Mouse (Mus musculus) kidney, adult 9 months (tissue): ENCODE measurements around the gene 1700003E16Rik.

Source experiments
- DNase-seq: peaks from one replicate; pipeline ENCODE4 v3.0.0; 2022

Gene 1700003E16Rik

DNA sequence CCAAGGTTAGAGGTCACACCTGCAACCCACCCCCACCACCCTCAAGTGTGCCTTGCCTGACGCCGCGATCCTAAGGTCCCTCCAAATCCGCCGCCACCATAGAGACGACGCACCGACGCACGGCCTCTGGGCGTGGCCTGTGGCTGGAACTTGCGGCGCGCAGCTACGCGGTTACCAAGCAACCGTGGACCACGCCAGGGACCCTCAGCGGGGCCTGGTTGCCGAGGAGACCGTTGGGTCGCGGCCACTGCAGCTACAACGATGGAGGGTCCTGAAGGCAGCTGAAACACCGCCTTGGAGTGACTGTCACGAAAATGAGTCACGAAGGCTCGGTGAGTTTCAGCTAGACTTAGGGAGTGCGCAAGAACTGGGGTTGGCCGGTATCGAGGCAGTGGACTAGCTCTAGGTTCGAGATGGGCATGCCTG lies at the start of gene 1700003E16Rik, which contains the start of gene Wdr54:
Gene 1700003E16Rik (plus strand): TSS at position 146 of the 426 bp plus-strand sequence.
Gene Wdr54 (minus strand): TSS at position 139 of the 426 bp plus-strand sequence.
- DNase-seq: peak; percentile 40

DNA sequence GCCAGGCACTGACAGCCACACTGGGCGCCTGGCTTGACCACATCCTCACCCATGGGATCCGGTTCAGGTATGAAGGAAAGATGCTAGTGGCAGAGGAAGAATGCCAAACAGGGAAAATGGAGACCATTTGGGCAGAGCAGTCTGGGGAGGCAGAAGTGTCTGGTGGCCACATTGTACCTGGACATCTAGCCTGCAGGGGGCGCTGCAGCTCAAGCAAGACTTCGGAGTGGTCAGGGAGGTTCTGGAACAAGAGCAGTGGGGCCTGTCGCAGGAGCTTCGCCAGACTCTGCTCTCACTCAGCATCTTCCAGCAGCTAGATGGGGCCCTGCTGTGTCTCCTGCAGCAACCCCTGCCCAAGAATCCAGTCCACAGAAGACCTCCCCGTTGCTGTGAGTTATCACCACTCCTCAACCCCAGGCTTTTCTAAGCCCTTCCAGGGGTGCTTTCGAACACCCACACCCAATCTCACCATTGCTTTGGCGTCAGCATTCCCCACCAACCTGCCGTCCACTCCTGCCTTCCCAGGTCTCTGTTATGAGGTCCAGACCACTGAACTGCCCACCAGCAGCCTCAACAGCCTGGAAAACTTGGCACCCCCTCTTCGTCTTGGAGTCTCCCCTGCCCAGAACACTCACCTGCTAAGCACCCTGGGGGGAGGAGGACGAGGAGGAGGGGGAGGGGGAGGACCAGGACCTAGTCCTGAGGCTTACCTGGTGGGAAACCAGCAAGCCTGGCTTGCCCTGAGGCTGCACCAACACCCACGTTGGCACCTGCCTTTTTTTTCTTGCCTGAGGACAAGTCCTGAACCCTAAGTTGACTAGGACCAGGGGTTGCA lies 48.4 kb upstream of the 1700003E16Rik start:
- peak; percentile 84 for DNase-seq

DNA sequence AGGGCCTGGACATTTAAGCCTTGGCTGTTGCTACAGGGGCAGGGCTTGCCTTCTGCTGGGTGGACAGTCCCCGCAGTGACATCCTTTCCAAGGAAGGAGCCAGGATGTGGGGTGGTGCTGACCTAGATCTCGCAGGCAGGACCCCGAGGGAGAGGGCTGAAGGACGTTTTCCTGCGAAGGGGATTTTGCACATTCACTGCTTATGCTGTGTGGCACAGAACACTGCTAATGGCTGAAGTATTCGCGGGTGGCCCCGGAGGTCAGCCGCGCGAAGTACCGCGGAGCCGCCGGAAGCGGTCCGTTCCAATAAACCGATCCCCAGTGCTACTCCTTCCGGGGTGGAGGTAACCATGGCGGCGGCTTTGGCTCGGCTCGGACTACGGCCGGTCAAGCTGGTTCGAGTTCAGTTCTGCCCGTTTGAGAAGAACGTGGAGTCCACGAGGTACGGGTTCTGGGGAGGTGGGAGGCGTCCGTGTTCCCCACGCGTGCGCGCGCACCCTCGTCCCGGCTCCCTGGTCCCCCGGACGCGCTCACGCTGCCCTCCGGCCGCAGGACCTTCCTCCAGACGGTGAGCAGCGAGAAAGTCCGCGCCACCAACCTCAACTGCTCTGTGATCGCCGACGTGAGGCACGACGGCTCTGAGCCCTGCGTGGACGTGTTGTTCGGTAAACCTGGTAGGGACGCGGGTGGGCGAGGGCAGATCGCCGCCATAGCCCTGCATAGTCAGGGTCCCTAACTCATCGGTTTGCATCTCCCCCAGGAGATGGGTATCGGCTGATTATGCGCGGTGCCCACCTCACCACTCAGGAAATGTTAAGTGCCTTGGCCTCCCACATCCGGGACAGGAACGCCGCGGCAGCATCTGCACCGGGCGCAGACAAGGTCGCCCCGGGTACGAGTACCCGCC lies 47.2 kb upstream of the 1700003E16Rik start, which contains the start of gene Mrpl53:
Gene Mrpl53 (plus strand): TSS at position 279 of the 907 bp plus-strand sequence.
- DNase-seq: peak; percentile 85

DNA sequence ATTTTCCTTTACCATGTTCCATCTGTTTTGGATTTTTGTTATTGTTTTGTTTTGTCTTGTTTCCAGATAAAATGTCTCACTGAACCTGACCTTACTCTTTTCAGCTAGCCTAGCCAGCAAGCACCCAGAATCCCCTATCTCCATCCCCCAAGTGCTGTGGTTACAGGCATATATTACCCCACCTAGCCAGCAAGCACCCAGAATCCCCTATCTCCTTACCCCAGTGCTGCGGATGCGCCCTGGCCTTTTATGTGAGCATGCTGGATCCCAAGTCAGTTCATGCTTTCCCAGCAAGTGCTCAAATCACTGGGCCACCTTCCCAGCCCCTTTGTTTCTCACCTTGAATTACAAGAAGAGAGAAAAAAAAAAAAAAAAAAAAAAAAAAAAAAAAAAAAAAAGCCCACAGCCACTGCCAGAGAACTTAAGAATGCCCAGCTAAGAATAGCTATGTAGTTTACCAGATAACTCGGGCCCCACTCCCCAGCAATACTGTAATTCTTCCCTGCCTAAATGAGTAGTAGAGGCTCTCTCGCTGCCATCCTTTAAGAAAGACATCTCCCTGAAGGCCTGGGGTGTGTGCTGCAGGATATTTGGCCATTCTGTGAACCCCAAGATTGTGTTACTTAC lies 44.6 kb upstream of the 1700003E16Rik start:
- no peak for DNase-seq

DNA sequence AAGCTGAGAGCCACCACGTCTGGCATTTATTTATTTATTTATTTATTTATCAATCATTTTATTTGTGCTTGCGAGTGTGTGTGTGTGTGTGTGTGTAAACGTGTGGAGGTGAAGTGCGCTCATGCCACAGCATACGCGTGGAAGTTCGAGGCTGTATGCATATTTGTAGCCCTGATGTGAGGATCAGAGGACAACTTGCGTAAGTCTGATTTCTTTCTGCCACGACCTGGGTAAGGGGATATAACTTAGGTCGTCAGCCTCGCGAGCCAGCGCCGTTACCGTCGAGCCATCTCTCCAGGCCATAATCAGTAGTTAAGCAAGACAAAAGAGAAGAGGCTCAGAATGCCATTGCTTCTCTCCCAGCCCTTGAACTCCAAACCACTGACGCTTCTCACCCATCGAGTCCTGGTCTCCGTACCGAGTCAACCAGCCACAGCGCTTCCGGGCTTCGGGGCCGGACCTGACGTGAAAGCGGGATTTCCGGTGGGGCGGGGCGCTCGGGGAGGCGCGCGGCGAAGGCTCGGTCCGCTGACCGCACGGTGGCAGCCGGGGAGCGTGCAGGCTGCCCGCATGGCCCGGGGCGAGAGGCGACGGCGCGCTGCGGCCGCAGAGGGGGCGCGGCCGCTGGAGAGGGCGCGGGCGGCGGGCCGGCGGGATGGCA lies 41.1 kb upstream of the 1700003E16Rik start, which contains the start of gene Mogs:
Gene Mogs (plus strand): TSS at position 486 of the 661 bp plus-strand sequence.
- DNase-seq: peak; percentile 94

DNA sequence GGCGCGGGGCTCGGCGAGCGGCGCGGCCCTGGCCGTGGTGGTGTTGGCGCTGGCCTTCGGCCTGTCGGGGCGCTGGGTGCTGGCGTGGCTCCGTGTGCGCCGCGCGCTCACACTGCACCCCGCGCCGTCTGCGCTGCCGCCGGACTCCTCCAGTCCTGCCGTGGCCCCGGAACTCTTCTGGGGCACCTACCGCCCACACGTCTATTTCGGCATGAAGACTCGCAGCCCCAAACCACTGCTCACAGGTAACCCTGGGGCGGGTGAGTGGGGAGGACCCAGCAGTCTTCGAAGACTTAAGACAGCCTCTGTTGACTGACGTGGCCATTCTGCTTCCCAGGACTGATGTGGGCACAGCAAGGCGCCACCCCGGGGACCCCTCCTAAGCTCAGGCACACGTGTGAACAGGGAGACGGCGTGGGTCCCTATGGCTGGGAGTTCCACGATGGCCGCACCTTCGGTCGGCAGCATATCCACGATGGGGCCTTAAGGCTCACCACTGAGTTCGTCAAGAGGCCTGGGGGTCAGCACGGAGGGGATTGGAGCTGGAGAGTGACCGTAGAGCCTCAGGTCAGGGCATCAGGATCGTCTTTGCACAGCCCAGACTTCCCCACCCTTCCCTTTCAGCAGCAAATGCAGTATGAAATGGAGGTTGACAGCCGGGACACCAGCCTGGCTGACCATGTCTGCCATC lies 40.4 kb upstream of the 1700003E16Rik start:
- no peak for DNase-seq

DNA sequence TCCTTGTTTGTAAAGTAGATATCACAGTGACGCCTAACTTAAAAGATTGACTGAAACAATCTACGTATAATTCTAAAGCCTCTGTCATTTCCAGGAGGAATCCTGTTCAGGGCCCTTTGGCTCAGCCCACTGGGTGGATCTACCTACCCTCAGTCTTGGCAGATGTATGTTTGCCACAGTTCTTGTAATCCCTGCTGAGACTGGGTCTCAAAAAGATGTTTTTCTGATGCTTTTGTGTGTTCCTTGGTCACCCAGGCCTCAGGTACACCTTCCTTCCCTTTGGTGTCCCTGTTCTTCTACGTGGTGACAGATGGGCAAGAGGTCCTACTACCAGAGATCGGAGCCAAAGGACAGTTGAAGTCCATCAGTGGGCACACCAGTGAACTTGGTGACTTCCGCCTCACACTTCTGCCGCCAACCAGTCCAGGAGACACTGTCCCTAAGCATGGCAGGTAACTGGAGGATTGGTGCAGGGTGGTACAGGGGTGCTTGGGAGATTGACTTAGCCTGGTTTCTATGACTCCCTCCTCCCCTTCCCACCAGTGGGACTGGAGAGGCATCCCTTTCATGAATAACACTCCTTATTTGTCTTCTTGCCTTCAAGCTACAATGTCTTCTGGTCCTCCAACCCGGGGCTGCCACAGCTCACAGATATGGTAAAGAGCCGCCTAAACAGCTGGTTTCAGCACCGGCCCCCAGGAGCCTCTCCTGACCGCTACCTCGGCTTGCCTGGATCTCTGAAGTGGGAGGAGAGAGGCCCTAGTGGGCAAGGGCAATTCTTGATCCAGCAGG lies 39.6 kb upstream of the 1700003E16Rik start:
- DNase-seq: no peak

DNA sequence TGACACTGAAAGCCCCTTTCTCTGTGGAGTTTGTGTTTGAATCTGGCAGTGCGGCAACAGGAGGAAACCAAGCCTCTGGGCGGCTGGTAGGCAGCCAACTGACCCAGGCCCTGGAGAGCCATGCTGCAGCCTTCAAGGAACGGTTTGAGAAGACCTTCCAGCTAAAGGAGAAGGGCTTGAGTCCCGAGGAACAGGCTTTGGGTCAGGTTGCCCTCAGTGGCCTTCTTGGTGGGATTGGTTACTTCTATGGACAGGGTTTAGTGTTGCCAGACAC lies 39.1 kb upstream of the 1700003E16Rik start:
- DNase-seq: no peak

DNA sequence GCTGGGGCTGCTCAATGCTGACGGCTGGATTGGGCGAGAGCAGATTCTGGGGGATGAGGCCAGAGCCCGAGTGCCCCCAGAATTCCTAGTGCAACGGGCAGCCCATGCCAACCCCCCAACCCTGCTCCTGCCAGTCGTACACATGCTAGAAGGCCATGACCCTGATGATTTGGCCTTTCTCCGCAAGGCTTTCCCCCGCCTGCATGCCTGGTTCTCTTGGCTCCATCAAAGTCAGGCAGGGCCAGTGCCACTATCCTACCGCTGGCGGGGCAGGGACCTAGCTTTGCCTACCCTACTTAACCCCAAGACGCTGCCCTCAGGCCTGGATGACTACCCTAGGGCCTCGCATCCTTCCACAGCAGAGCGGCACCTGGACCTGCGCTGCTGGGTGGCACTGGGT lies 38.6 kb upstream of the 1700003E16Rik start:
- no peak for DNase-seq

DNA sequence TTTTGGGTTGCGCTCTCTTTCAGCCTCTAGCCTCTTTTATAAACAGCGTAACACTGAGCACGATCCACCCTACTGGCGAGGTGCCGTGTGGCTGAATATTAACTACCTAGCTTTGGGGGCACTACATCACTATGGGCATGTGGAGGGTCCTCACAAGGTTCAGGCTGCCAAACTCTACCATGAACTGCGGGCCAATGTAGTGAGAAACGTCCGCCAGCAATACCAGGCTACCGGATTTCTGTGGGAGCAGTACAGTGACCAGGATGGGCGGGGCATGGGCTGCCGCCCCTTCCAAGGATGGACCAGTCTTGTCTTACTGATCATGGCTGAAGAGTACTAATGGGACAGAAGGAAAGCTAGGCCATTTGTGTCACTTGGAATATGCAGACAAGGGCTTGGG lies 37.8 kb upstream of the 1700003E16Rik start:
- no peak for DNase-seq

DNA sequence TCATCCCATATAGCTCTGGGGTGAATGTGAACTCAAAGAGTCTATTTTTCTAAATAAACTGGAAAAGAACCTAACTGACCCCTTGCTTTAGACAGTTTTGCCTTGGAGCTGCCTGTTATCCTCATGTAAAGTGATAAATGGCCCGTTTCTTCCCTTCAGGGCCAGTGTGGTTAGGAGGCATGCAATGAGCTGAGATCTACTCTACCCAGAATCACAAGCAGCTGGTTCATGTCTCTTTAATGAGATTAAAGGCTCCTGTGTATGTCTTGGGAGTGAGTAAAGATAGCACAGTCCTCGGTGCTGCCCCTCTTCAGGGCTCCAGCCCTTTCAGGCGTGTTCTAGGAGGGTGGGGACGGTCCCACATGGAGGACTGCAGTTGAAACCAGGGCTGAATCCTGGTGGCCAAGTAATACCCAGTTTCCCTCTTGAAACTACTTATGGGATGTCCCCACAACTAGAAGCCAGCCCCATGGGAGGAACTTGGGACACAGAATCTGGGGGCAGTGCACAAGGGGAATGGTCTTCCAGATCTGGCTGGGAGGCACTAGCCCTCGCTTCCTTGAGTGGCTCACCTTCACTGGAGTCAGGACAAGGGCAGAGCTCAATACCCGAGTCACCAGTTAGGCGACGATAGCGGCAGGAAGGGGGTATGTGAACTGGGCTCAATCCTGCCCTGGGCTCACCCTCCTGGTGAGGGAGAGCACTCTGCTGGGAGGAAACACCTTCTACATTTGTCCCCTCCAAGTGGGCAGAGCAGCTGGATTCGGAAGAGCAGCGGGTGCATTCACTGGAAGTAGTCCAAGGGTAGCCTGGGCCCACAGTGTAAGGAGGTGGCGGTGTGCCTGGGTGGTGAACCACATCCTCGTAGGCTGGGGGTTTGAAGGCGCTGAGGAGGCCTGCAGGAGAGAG lies 37.1 kb upstream of the 1700003E16Rik start:
- DNase-seq: no peak

DNA sequence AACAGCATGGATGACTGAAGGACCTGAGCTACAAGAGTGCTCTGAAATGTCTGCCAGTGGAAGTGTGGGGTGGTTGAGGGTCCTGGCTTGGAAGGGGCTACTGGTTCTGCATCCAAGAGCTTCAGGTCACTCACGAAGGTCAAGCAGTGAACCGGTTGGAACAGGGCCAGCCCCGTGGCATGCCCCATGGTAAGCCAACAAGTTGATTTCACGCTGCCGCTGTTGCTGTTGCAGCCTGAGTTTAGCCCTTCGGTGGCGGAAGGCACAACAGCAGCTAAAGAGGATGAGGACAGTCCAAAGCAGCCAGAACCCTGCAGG lies 36.5 kb upstream of the 1700003E16Rik start:
- peak; percentile 55 for DNase-seq

DNA sequence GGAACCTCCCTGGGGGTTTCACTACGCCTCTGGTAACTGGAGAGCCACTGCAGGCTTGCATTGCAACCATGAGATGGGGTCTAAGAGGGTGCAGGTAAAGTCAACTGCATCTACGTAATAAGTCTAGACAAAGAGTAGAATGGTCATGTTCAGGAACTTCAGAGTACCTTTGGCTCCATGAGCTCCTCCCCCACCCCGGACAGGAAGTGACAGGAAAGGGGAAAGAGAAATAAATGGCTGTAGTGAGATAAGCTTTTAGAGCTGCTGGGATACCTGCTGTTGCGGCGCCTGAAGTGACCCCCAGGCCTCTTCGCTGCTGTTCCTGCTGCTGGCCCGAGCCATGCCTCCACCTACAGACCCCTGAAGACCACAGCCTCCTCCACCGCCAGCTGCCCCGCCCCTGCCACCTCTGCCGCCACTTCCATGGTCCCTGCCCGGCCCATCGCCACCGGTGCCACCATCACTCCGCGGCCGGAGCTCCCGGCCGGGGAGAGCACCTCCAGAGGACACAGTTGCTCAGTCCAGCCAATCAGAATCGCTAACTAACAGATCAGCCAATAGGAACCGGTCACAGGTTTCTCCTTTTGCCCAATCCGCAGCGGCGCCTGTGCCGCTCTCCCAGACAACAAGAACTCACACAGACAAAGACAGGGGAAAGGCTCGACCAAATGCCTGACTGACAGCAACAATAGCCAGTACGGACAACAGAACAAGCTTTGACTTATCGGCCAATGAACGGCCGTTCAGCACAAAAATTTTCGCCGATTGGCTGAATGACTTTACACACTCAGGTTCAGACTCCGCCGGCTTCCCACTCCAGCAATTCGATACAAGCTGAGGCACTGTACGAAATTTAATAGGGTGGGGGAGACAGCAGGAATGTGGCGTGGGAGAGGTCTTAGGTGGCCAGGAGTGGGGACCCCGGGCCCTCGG lies 35.0 kb upstream of the 1700003E16Rik start, which contains the start of gene Wbp1:
Gene Wbp1 (minus strand): TSS at position 630 of the 933 bp plus-strand sequence.
- peak; percentile 99 for DNase-seq

DNA sequence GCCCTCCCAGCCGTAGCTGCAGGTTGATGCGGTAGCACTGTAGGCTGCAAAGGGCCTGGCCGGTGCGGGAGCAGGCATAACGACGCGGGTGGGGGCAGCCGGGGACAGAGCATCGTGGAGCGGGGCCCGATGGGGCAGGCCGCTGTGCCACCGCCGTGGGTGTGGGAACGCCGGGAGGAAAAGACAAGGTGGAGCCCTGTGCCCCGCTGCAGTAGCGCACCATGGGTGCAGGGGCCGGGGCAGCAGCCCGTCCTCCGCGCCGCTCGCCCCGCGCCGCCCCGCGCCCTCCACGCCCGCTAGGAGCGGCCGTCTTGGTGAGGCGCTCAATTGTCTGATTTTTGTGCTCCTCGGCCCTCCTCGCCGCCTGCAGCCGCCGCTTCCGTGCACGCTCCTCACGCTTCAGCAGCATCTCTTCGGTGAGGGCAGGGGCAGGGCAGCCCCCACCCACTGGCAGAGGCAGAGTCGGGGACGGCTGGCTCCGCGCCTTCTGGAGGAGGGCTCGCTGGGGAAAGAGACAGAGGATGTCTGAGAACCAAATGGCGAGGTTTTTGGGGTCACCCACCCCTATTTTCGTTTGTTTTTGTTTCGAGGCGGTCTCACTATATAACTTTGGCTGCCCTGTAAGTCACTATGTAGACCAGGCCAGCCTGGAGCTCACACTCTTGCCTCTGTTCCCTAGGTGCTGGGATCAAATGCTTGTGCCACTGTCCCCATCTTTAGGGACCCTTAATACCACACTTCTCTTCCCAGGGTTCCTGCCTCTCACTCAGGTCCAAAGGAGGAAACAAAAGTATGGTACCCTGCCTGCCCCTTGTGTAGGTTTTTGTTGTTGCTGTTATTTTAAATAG lies 34.1 kb upstream of the 1700003E16Rik start:
- no peak for DNase-seq

DNA sequence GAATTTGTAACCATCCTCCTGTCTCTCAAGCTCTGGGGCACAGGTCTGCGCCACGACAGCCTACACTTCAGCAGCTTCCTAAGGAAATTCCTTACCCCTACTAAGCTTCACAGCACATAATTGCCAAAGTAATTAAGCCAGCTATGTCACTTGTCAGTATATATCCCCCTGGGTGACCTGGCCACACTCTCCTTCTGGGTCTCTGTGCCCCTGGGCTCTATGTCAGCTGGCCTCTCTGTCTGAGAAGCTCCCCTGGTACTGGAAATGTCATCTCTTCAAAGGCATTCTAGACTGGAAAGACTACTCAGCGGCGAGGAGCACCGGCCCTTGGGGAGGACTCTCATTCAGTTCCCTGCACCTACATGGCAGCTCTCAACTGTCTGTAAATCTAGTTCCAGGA lies 33.2 kb upstream of the 1700003E16Rik start:
- no peak for DNase-seq

DNA sequence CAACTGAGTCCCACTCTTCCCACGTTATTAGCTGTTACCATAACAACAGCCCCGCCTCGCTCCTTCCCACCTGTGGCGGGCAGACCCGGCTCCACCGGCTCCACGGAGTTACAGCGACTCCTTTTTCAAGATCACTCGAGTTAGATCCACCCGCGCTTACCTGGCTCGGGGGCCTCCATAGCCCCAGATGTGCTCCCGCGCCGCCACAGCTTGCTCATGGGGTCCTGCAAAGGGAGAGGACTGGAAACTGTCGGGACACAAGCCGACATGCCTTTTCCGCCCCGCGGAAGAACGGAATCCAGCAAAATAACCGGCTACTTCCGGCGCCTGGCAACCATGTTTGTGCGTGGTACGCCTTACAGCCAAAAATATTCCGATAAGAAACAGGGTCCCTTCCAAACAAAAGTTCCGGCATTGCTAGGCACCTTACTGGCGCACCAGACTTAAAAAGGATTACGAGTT lies 31.3 kb upstream of the 1700003E16Rik start:
- peak; percentile 95 for DNase-seq

DNA sequence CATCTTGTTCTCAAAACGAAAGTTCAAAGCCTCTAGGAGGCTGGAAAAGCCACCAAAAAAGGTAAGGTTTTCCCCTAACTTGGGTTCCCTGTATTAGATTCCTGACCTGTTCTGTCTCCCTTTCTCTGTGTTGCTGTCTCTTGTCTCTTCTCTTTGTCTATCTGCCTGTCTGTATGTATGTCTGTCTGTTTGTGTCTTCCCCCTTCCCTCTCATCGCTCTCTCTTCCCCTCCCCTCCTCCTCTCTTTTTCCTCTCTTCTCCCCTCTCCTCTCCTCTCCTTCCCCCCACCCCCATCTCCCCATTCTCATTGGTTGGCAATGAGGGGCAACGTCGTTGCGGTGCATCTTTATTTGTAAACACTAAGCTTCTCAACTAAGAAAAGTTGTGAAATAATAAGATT lies 30.9 kb upstream of the 1700003E16Rik start, which contains the start of gene Ino80b:
Gene Ino80b (minus strand): TSS at position 101 of the 400 bp plus-strand sequence.
- DNase-seq: no peak

DNA sequence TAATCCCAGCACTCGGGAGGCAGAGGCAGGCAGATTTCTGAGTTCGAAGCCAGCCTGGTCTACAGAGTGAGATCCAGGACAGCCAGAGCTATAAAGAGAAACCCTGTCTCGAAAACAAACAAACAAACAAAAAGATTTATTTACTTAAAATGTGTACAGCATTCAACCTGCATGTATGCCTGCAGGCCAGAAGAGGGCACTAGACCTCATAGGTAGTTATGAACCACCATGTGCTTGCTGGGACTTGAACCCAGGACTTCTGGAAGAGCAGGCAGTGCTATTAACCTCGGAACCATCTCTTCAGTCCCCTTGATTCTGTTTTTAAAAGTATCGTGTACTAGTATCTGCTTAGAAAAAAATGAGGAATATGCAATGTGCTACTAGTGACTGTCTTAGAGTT lies 28.8 kb upstream of the 1700003E16Rik start:
- no peak for DNase-seq
